Mouse (Mus musculus): ENCODE results near the gene Wfikkn1. TPM values are rescaled to one million over a fixed set of nuclear protein-coding genes. Genes with fewer than 3 reads are reported as not detected.

The Wfikkn1 gene
- polyA plus RNA-seq, 1 experiment from 2014 or later, result 0.65 TPM

- Histone ChIP-seq H3K4me1 (replicated peaks) (peaks cover 53% of the 10 kb centered on the region), H3K27ac (no peak overlapping the region), H3K36me3 (no peaks in the 10 kb centered on the region; the same call in 1 of the 2 replicates), H3K9me3 (replicated peaks) (no peaks in the 10 kb centered on the region), H3K4me2 (no peak overlapping the region), H3K9ac (no peak overlapping the region), H3K27me3 (no peaks in the 10 kb centered on the region), H3K4me3 (replicated peaks) (no peak overlapping the region)
- 40% methylated on average over 14 of the region's 14 CpGs for WGBS (ENCODE audit: insufficient replicate concordance)
- DNase-seq (no peak), ATAC-seq (ENCODE audit: low read depth) (no peak)
These were observed 32.7 kb upstream of the Wfikkn1 start for GRCm38 (mm10) chr17:25913186-25913876.

- 69% methylated on average over 4 of the region's 4 CpGs for WGBS (ENCODE audit: insufficient replicate concordance)
- no peaks in the 10 kb centered on the region for H3K27me3 ChIP-seq
- no peaks in the 10 kb centered on the region for H3K9me3 ChIP-seq (replicated peaks)
- H3K36me3 ChIP-seq, result peaks cover 4% of the 10 kb centered on the region; the same call in 1 of the 2 replicates
- no peak overlapping the region for H3K4me2 ChIP-seq
- H3K4me1 ChIP-seq (replicated peaks), result peaks cover 37% of the 10 kb centered on the region
- ATAC-seq (ENCODE audit: low read depth) (no peak), DNase-seq (no peak)
- no peak overlapping the region for H3K27ac ChIP-seq
- H3K4me3 ChIP-seq (replicated peaks), result no peak overlapping the region
- H3K9ac ChIP-seq, result no peak overlapping the region
These were observed 31.2 kb upstream of the Wfikkn1 start for GRCm38 (mm10) chr17:25911816-25912215.

GRCm38 (mm10) chr17:25907640-25908039 lies 27.0 kb upstream of the Wfikkn1 start:
- ATAC-seq (ENCODE audit: low read depth) (no peak), DNase-seq (no peak)
- Histone ChIP-seq H3K4me2 (no peak overlapping the region), H3K9ac (no peak overlapping the region), H3K36me3 (0 out of 2 replicates have a peak, but pooled peaks cover 4% of the 10 kb centered on the region), H3K4me1 (replicated peaks) (peaks cover 11% of the 10 kb centered on the region), H3K27ac (no peak overlapping the region), H3K9me3 (replicated peaks) (no peaks in the 10 kb centered on the region), H3K4me3 (replicated peaks) (no peak overlapping the region), H3K27me3 (no peaks in the 10 kb centered on the region)
- 74% methylated on average over 2 of the region's 2 CpGs for WGBS (ENCODE audit: insufficient replicate concordance)

- DNase-seq, result no peak
These were observed 22.4 kb upstream of the Wfikkn1 start for GRCm38 (mm10) chr17:25903061-25903460.

GRCm38 (mm10) chr17:25900193-25900592 lies 19.5 kb upstream of the Wfikkn1 start:
- H3K27ac ChIP-seq, result no peak overlapping the region
- WGBS (ENCODE audit: insufficient replicate concordance), result 87% methylated on average over 1 of the region's 1 CpGs
- no peak for ATAC-seq (ENCODE audit: low read depth)
- no peak for DNase-seq
- H3K4me1 ChIP-seq (replicated peaks), result peaks cover 14% of the 10 kb centered on the region
- H3K9ac ChIP-seq, result no peak overlapping the region
- no peak overlapping the region for H3K4me3 ChIP-seq (replicated peaks)
- H3K4me2 ChIP-seq, result no peak overlapping the region
- H3K9me3 ChIP-seq (replicated peaks), result no peaks in the 10 kb centered on the region
- no peaks in the 10 kb centered on the region for H3K27me3 ChIP-seq
- H3K36me3 ChIP-seq, result peaks cover 10% of the 10 kb centered on the region

More at GRCm38 (mm10) chr17:25903061-25903460, 22.4 kb upstream of the Wfikkn1 start:
- Histone ChIP-seq H3K9ac (no peak overlapping the region), H3K4me2 (no peak overlapping the region), H3K36me3 (peaks cover 14% of the 10 kb centered on the region), H3K9me3 (replicated peaks) (no peaks in the 10 kb centered on the region), H3K27me3 (no peaks in the 10 kb centered on the region), H3K4me1 (replicated peaks) (0 out of 2 replicates have a peak, but pooled peaks cover 3% of the 10 kb centered on the region), H3K27ac (no peak overlapping the region), H3K4me3 (replicated peaks) (no peak overlapping the region)
- ATAC-seq (ENCODE audit: low read depth), result no peak
- 52% methylated on average over 3 of the region's 3 CpGs for WGBS (ENCODE audit: insufficient replicate concordance)

- Histone ChIP-seq H3K4me3 (replicated peaks) (no peak overlapping the region), H3K4me2 (no peak overlapping the region), H3K9ac (no peak overlapping the region), H3K27me3 (no peaks in the 10 kb centered on the region), H3K9me3 (replicated peaks) (no peaks in the 10 kb centered on the region), H3K36me3 (peaks cover 9% of the 10 kb centered on the region), H3K27ac (no peak overlapping the region), H3K4me1 (replicated peaks) (peaks cover 16% of the 10 kb centered on the region)
- DNase-seq (no peak), ATAC-seq (ENCODE audit: low read depth) (no peak)
- 71% methylated on average over 12 of the region's 12 CpGs for WGBS (ENCODE audit: insufficient replicate concordance)
These were observed 15.2 kb upstream of the Wfikkn1 start for GRCm38 (mm10) chr17:25895891-25896290.

GRCm38 (mm10) chr17:25895415-25895814 lies 14.8 kb upstream of the Wfikkn1 start:
- no peak for DNase-seq
- Histone ChIP-seq H3K27me3 (no peaks in the 10 kb centered on the region), H3K4me2 (no peak overlapping the region), H3K4me1 (replicated peaks) (peaks cover 16% of the 10 kb centered on the region), H3K4me3 (replicated peaks) (no peak overlapping the region), H3K9me3 (replicated peaks) (no peaks in the 10 kb centered on the region), H3K36me3 (peaks cover 6% of the 10 kb centered on the region), H3K27ac (no peak overlapping the region; the same call in 1 of the 2 replicates), H3K9ac (no peak overlapping the region)
- 64% methylated on average over 2 of the region's 2 CpGs for WGBS (ENCODE audit: insufficient replicate concordance)
- no peak for ATAC-seq (ENCODE audit: low read depth)

GRCm38 (mm10) chr17:25893975-25894617 lies 13.4 kb upstream of the Wfikkn1 start:
- no peaks in the 10 kb centered on the region for H3K9me3 ChIP-seq (replicated peaks)
- H3K4me2 ChIP-seq, result no peak overlapping the region
- H3K36me3 ChIP-seq, result peaks cover 7% of the 10 kb centered on the region; the same call in 1 of the 2 replicates
- no peak overlapping the region for H3K9ac ChIP-seq
- no peak overlapping the region for H3K4me3 ChIP-seq (replicated peaks)
- DNase-seq, result peak; percentile 54
- H3K4me1 ChIP-seq (replicated peaks), result peaks cover 16% of the 10 kb centered on the region
- peak; percentile 75 for ATAC-seq (ENCODE audit: low read depth)
- no peaks in the 10 kb centered on the region for H3K27me3 ChIP-seq
- 34% methylated on average over 2 of the region's 2 CpGs for whole genome bisulfite sequencing (ENCODE audit: insufficient replicate concordance)
- no peak overlapping the region for H3K27ac ChIP-seq

- peaks cover 12% of the 10 kb centered on the region; the same call in 1 of the 2 replicates for H3K4me1 ChIP-seq (replicated peaks)
- H3K9ac ChIP-seq, result no peak overlapping the region
- ATAC-seq (ENCODE audit: low read depth) (no peak), DNase-seq (no peak)
- peaks cover 21% of the 10 kb centered on the region for H3K36me3 ChIP-seq
- no peaks in the 10 kb centered on the region for H3K27me3 ChIP-seq
- WGBS (ENCODE audit: insufficient replicate concordance), result 78% methylated on average over 3 of the region's 3 CpGs
- H3K4me2 ChIP-seq, result no peak overlapping the region
- H3K9me3 ChIP-seq (replicated peaks), result no peaks in the 10 kb centered on the region
- H3K27ac ChIP-seq, result no peak overlapping the region
- H3K4me3 ChIP-seq (replicated peaks), result no peak overlapping the region
These were observed 8.2 kb upstream of the Wfikkn1 start for GRCm38 (mm10) chr17:25888837-25889236.

GRCm38 (mm10) chr17:25887467-25887866 lies 6.8 kb upstream of the Wfikkn1 start:
- DNase-seq, result no peak
- Histone ChIP-seq H3K4me3 (replicated peaks) (no peak overlapping the region), H3K9ac (no peak overlapping the region), H3K9me3 (replicated peaks) (no peaks in the 10 kb centered on the region), H3K4me1 (replicated peaks) (peaks cover 18% of the 10 kb centered on the region), H3K27ac (no peak overlapping the region), H3K36me3 (peaks cover 32% of the 10 kb centered on the region), H3K4me2 (no peak overlapping the region), H3K27me3 (no peaks in the 10 kb centered on the region)
- WGBS (ENCODE audit: insufficient replicate concordance), result 70% methylated on average over 10 of the region's 10 CpGs
- ATAC-seq (ENCODE audit: low read depth), result no peak

- H3K27ac ChIP-seq, result no peak overlapping the region
- no peak for ATAC-seq (ENCODE audit: low read depth)
- peaks cover 32% of the 10 kb centered on the region for H3K36me3 ChIP-seq
- H3K4me1 ChIP-seq (replicated peaks), result peaks cover 24% of the 10 kb centered on the region
- no peaks in the 10 kb centered on the region for H3K27me3 ChIP-seq
- no peaks in the 10 kb centered on the region for H3K9me3 ChIP-seq (replicated peaks)
- DNase-seq, result no peak
- H3K4me3 ChIP-seq (replicated peaks), result no peak overlapping the region
- no peak overlapping the region for H3K4me2 ChIP-seq
- no peak overlapping the region for H3K9ac ChIP-seq
These were observed 6.1 kb upstream of the Wfikkn1 start for GRCm38 (mm10) chr17:25886806-25887205.

- ATAC-seq (ENCODE audit: low read depth) (no peak), DNase-seq (no peak)
- H3K27ac ChIP-seq, result no peak overlapping the region
- no peaks in the 10 kb centered on the region for H3K9me3 ChIP-seq (replicated peaks)
- WGBS (ENCODE audit: insufficient replicate concordance), result 50% methylated on average over 4 of the region's 4 CpGs
- no peaks in the 10 kb centered on the region for H3K27me3 ChIP-seq
- H3K9ac ChIP-seq, result no peak overlapping the region
- H3K4me2 ChIP-seq, result no peak overlapping the region
- no peak overlapping the region for H3K4me3 ChIP-seq (replicated peaks)
- peaks cover 36% of the 10 kb centered on the region for H3K4me1 ChIP-seq (replicated peaks)
- peaks cover 32% of the 10 kb centered on the region for H3K36me3 ChIP-seq
These were observed 5.0 kb upstream of the Wfikkn1 start for GRCm38 (mm10) chr17:25885636-25886035.

All from liver, embryonic 13.5 days (tissue).